Comparison of ENCODE assay signal across 9 mouse cellular contexts in genomic region chr2:181722213-181722612, GRCm38 (mm10). TPM values are rescaled to one million over a fixed set of nuclear protein-coding genes. Genes with fewer than 3 reads are reported as not detected.
DNase-seq lines count a peak whose midpoint lies in the region; ATAC-seq and TF ChIP-seq lines count a peak whose summit lies in the region.
"Had no signal": no experiment of that assay in that cellular context is flagged by ENCODE, and none has a peak within 500 bp of the region (broad histone marks: within the 10 kb centered on the region; RNA-seq: fewer than 3 reads in every experiment).

No protein-coding gene starts in this region.

- 12% methylated on average over 3 of the region's 3 CpGs for WGBS in hindbrain, embryonic 10.5 days
- 17% methylated on average over 3 of the region's 3 CpGs for WGBS in hindbrain, embryonic 13.5 days
- WGBS in bone marrow, adult 2 months = 15% methylated on average over 3 of the region's 3 CpGs
- 12% methylated on average over 3 of the region's 3 CpGs for WGBS in forebrain, embryonic 13.5 days
- 14% methylated on average over 3 of the region's 3 CpGs for WGBS in liver, postnatal 0 days (ENCODE audit: insufficient replicate concordance)

- TF ChIP-seq CTCF in C2C12 (IDR thresholded peaks at IDR 0.05; ENCODE audit: control insufficient read depth, insufficient read depth, insufficient read length) = peak; percentile 6
- peak; percentile 52; the same call in 1 of the 2 replicates for TF ChIP-seq CTCF in bone marrow, adult 2 months (IDR thresholded peaks at IDR 0.05; ENCODE audit: control insufficient read depth, insufficient read depth, low read length)
- TF ChIP-seq CTCF in liver, postnatal 0 days (IDR thresholded peaks at IDR 0.05; ENCODE audit: low read depth) = peak; percentile 73

- TF ChIP-seq EP300 in liver, postnatal 0 days (IDR thresholded peaks at IDR 0.05; ENCODE audit: low read depth) = no peak

- H3K4me3 ChIP-seq in hindbrain, embryonic 10.5 days = no peak overlapping the region
- no peak overlapping the region for H3K4me3 ChIP-seq in hindbrain, embryonic 13.5 days
- no peak overlapping the region for H3K4me3 ChIP-seq in C2C12 (ENCODE audit: insufficient read depth, poor library complexity, severe bottlenecking)
- no peak overlapping the region for H3K4me3 ChIP-seq in bone marrow, adult 2 months (replicated peaks; ENCODE audit: control insufficient read depth, low read depth, low read length)
- H3K4me3 ChIP-seq in forebrain, embryonic 13.5 days = no peak overlapping the region
- H3K4me3 ChIP-seq in liver, postnatal 0 days (ENCODE audit: low read depth, low read length) = no peak overlapping the region
- H3K4me3 ChIP-seq: liver, embryonic 15.5 days had no signal

- H3K4me2 ChIP-seq in hindbrain, embryonic 13.5 days = no peak overlapping the region
- no peak overlapping the region for H3K4me2 ChIP-seq in forebrain, embryonic 13.5 days
- no peak overlapping the region for H3K4me2 ChIP-seq in liver, postnatal 0 days (ENCODE audit: low read depth, low read length)
- H3K4me2 ChIP-seq: liver, embryonic 15.5 days had no signal

- no peaks in the 10 kb centered on the region for H3K79me2 ChIP-seq in C2C12 (ENCODE audit: control insufficient read depth, insufficient read depth)

- TF ChIP-seq POLR2A in bone marrow, adult 2 months (IDR thresholded peaks at IDR 0.05; ENCODE audit: borderline replicate concordance, control insufficient read depth, low read depth, low read length) = no peak

- H3K27me3 ChIP-seq in hindbrain, embryonic 10.5 days (ENCODE audit: insufficient read depth, poor library complexity, severe bottlenecking) = no peaks in the 10 kb centered on the region
- no peaks in the 10 kb centered on the region for H3K27me3 ChIP-seq in hindbrain, embryonic 13.5 days
- H3K27me3 ChIP-seq in C2C12 (ENCODE audit: control insufficient read depth, insufficient read depth, insufficient read length) = no peaks in the 10 kb centered on the region
- H3K27me3 ChIP-seq in forebrain, embryonic 13.5 days = no peaks in the 10 kb centered on the region
- no peaks in the 10 kb centered on the region for H3K27me3 ChIP-seq in liver, postnatal 0 days (ENCODE audit: insufficient read depth, low read length)
- H3K27me3 ChIP-seq: liver, embryonic 15.5 days had no signal

- H3K79me3 ChIP-seq in C2C12 (ENCODE audit: low read depth) = no peaks in the 10 kb centered on the region

- no peaks in the 10 kb centered on the region for H3K9me3 ChIP-seq in hindbrain, embryonic 10.5 days
- no peaks in the 10 kb centered on the region for H3K9me3 ChIP-seq in hindbrain, embryonic 13.5 days
- no peaks in the 10 kb centered on the region for H3K9me3 ChIP-seq in forebrain, embryonic 13.5 days (replicated peaks)
- no peaks in the 10 kb centered on the region for H3K9me3 ChIP-seq in liver, postnatal 0 days (ENCODE audit: low read length)
- H3K9me3 ChIP-seq: liver, embryonic 15.5 days had no signal

- no peak overlapping the region for H3K9ac ChIP-seq in hindbrain, embryonic 13.5 days
- H3K9ac ChIP-seq in forebrain, embryonic 13.5 days = no peak overlapping the region
- H3K9ac ChIP-seq in liver, postnatal 0 days (replicated peaks) = no peak overlapping the region
- H3K9ac ChIP-seq: liver, embryonic 15.5 days had no signal

- H3ac ChIP-seq in C2C12 (ENCODE audit: control insufficient read depth, insufficient read length, low read depth) = no peak overlapping the region

- no peak overlapping the region for H3K27ac ChIP-seq in hindbrain, embryonic 10.5 days
- no peak overlapping the region for H3K27ac ChIP-seq in hindbrain, embryonic 13.5 days
- no peak overlapping the region for H3K27ac ChIP-seq in bone marrow, adult 2 months (ENCODE audit: control insufficient read depth, insufficient read depth, low read depth, low read length, poor library complexity)
- H3K27ac ChIP-seq in forebrain, embryonic 13.5 days = no peak overlapping the region
- H3K27ac ChIP-seq in liver, postnatal 0 days (ENCODE audit: low read depth) = no peak overlapping the region
- H3K27ac ChIP-seq: liver, embryonic 15.5 days had no signal

- peaks cover 5% of the 10 kb centered on the region; the same call in 1 of the 2 replicates for H3K36me3 ChIP-seq in hindbrain, embryonic 10.5 days
- peaks cover 58% of the 10 kb centered on the region for H3K36me3 ChIP-seq in hindbrain, embryonic 13.5 days
- no peaks in the 10 kb centered on the region for H3K36me3 ChIP-seq in C2C12 (ENCODE audit: control insufficient read depth, insufficient read depth)
- peaks cover 22% of the 10 kb centered on the region for H3K36me3 ChIP-seq in forebrain, embryonic 13.5 days (ENCODE audit: poor library complexity, severe bottlenecking)
- no peaks in the 10 kb centered on the region for H3K36me3 ChIP-seq in liver, postnatal 0 days (replicated peaks; ENCODE audit: insufficient read depth, low read length)
- H3K36me3 ChIP-seq: liver, embryonic 15.5 days had no signal

- ATAC-seq in hindbrain, embryonic 13.5 days (ENCODE audit: low FRiP score) = no peak
- peak; percentile 24; the same call in 1 of the 2 replicates for ATAC-seq in forebrain, embryonic 13.5 days
- no peak for ATAC-seq in liver, postnatal 0 days

- DNase-seq in hindbrain, embryonic 10.5 days (ENCODE audit: low spot score) = peak; percentile 61
- peak; percentile 36 for DNase-seq in liver, postnatal 0 days
- DNase-seq in testis, postnatal 10 days (ENCODE audit: low spot score) = peak; percentile 66
- DNase-seq in urinary bladder, adult 2 months (ENCODE audit: low spot score) = no peak

- H3K4me1 ChIP-seq in hindbrain, embryonic 10.5 days (replicated peaks) = no peaks in the 10 kb centered on the region
- peaks cover 30% of the 10 kb centered on the region; the same call in 1 of the 2 replicates for H3K4me1 ChIP-seq in hindbrain, embryonic 13.5 days (replicated peaks)
- H3K4me1 ChIP-seq in bone marrow, adult 2 months (ENCODE audit: control insufficient read depth, insufficient read depth, low read length) = no peaks in the 10 kb centered on the region
- H3K4me1 ChIP-seq in forebrain, embryonic 13.5 days = peaks cover 4% of the 10 kb centered on the region
- no peaks in the 10 kb centered on the region for H3K4me1 ChIP-seq in liver, postnatal 0 days (ENCODE audit: insufficient read depth)
- H3K4me1 ChIP-seq: liver, embryonic 15.5 days had no signal

TF ChIP-seq in C2C12, 6 proteins besides CTCF, POLR2A, EP300 and RAD21 (continues in another document):
- TF ChIP-seq MYOG (IDR thresholded peaks at IDR 0.05; ENCODE audit: control insufficient read depth, extremely low read depth, insufficient read length) = no peak

RNA-seq across cellular contexts. Expression of gene Oprl1, which starts 7.4 kb away (rescaled TPM):
- polyA plus RNA-seq in hindbrain, embryonic 10.5 days (2016; fragmentation: Nextera tagmentation; extraction: Ambion mirVana) = 5.6 and 17.3 TPM in 2 replicates
- 79.2 and 83.9 TPM in 2 replicates for polyA plus RNA-seq in hindbrain, embryonic 13.5 days (2015; fragmentation: Nextera tagmentation; extraction: Ambion mirVana)
- polyA plus RNA-seq in C2C12 (2012; fragmentation: generic; extraction: Trizol) = not detected
- polyA plus RNA-seq in bone marrow, adult 2 months (2011; ENCODE audit: insufficient read depth, insufficient read length, low replicate concordance, missing spikeins) = 2.1 TPM in 1 of 2 replicates, not detected in the other
- polyA plus RNA-seq in forebrain, embryonic 13.5 days (2015; fragmentation: Nextera tagmentation; extraction: Ambion mirVana) = 33.5 and 48.2 TPM in 2 replicates
- polyA plus RNA-seq in liver, postnatal 0 days (2015; fragmentation: Nextera tagmentation; extraction: Ambion mirVana) = 0.07 and 0.17 TPM in 2 replicates
- 0.18 and 0.24 TPM in 2 replicates for polyA plus RNA-seq in urinary bladder, adult 2 months (2012; rRNA removed)

RNA-seq across cellular contexts. Expression of gene Lkaaear1, which starts 24.0 kb away (rescaled TPM):
- not detected in 2 replicates for polyA plus RNA-seq in hindbrain, embryonic 10.5 days (2016; fragmentation: Nextera tagmentation; extraction: Ambion mirVana)
- not detected in 2 replicates for polyA plus RNA-seq in hindbrain, embryonic 13.5 days (2015; fragmentation: Nextera tagmentation; extraction: Ambion mirVana)
- not detected for polyA plus RNA-seq in C2C12 (2012; fragmentation: generic; extraction: Trizol)
- not detected in 2 replicates for polyA plus RNA-seq in bone marrow, adult 2 months (2011; ENCODE audit: insufficient read depth, insufficient read length, low replicate concordance, missing spikeins)
- not detected in 2 replicates for polyA plus RNA-seq in forebrain, embryonic 13.5 days (2015; fragmentation: Nextera tagmentation; extraction: Ambion mirVana)
- not detected in 2 replicates for polyA plus RNA-seq in liver, postnatal 0 days (2015; fragmentation: Nextera tagmentation; extraction: Ambion mirVana)
- not detected in 2 replicates for polyA plus RNA-seq in urinary bladder, adult 2 months (2012; rRNA removed)
- polyA plus RNA-seq: liver, embryonic 15.5 days had no signal

RNA-seq across cellular contexts. Expression of gene Rgs19, which starts 28.4 kb away (rescaled TPM):
- polyA plus RNA-seq in hindbrain, embryonic 10.5 days (2016; fragmentation: Nextera tagmentation; extraction: Ambion mirVana) = 69.1 and 79.2 TPM in 2 replicates
- polyA plus RNA-seq in hindbrain, embryonic 13.5 days (2015; fragmentation: Nextera tagmentation; extraction: Ambion mirVana) = 43.6 and 44.4 TPM in 2 replicates
- polyA plus RNA-seq in C2C12 (2012; fragmentation: generic; extraction: Trizol) = 66.4 TPM
- 57.1 and 170 TPM in 2 replicates for polyA plus RNA-seq in bone marrow, adult 2 months (2011; ENCODE audit: insufficient read depth, insufficient read length, low replicate concordance, missing spikeins)
- polyA plus RNA-seq in forebrain, embryonic 13.5 days (2015; fragmentation: Nextera tagmentation; extraction: Ambion mirVana) = 45.3 and 45.4 TPM in 2 replicates
- polyA plus RNA-seq in liver, postnatal 0 days (2015; fragmentation: Nextera tagmentation; extraction: Ambion mirVana) = 18.6 and 20.5 TPM in 2 replicates
- polyA plus RNA-seq in urinary bladder, adult 2 months (2012; rRNA removed) = 40.4 and 51.8 TPM in 2 replicates

RNA-seq across cellular contexts. Expression of gene Myt1, which starts 40.9 kb away (rescaled TPM):
- 18.3 and 33.0 TPM in 2 replicates for polyA plus RNA-seq in hindbrain, embryonic 10.5 days (2016; fragmentation: Nextera tagmentation; extraction: Ambion mirVana)
- 35.0 and 36.2 TPM in 2 replicates for polyA plus RNA-seq in hindbrain, embryonic 13.5 days (2015; fragmentation: Nextera tagmentation; extraction: Ambion mirVana)
- polyA plus RNA-seq in C2C12 (2012; fragmentation: generic; extraction: Trizol) = not detected
- not detected in 2 replicates for polyA plus RNA-seq in bone marrow, adult 2 months (2011; ENCODE audit: insufficient read depth, insufficient read length, low replicate concordance, missing spikeins)
- polyA plus RNA-seq in forebrain, embryonic 13.5 days (2015; fragmentation: Nextera tagmentation; extraction: Ambion mirVana) = 39.9 and 40.9 TPM in 2 replicates
- not detected in 2 replicates for polyA plus RNA-seq in liver, postnatal 0 days (2015; fragmentation: Nextera tagmentation; extraction: Ambion mirVana)
- polyA plus RNA-seq in urinary bladder, adult 2 months (2012; rRNA removed) = 0.03 and 0.06 TPM in 2 replicates
- polyA plus RNA-seq: liver, embryonic 15.5 days had no signal

RNA-seq across cellular contexts. Expression of gene Tcea2, which starts 42.1 kb away (rescaled TPM):
- polyA plus RNA-seq in hindbrain, embryonic 10.5 days (2016; fragmentation: Nextera tagmentation; extraction: Ambion mirVana) = 14.4 and 17.7 TPM in 2 replicates
- 36.0 and 42.4 TPM in 2 replicates for polyA plus RNA-seq in hindbrain, embryonic 13.5 days (2015; fragmentation: Nextera tagmentation; extraction: Ambion mirVana)
- 1.6 TPM for polyA plus RNA-seq in C2C12 (2012; fragmentation: generic; extraction: Trizol)
- 20.0 and 20.3 TPM in 2 replicates for polyA plus RNA-seq in bone marrow, adult 2 months (2011; ENCODE audit: insufficient read depth, insufficient read length, low replicate concordance, missing spikeins)
- polyA plus RNA-seq in forebrain, embryonic 13.5 days (2015; fragmentation: Nextera tagmentation; extraction: Ambion mirVana) = 31.0 and 35.9 TPM in 2 replicates
- polyA plus RNA-seq in liver, postnatal 0 days (2015; fragmentation: Nextera tagmentation; extraction: Ambion mirVana) = 3.8 and 4.4 TPM in 2 replicates
- 27.8 and 38.0 TPM in 2 replicates for polyA plus RNA-seq in urinary bladder, adult 2 months (2012; rRNA removed)

Comparison
In these comparisons a context has a peak if more than half of its experiments do, and no peak if none do; other contexts are left out.
1. CTCF ChIP-seq: peak in every context shown above with its lines; median percentile 73 in liver, postnatal 0 days; 52 in bone marrow, adult 2 months; 6 in C2C12.